Comparison of ENCODE assay signal across 29 mouse cellular contexts in the genomic region with DNA sequence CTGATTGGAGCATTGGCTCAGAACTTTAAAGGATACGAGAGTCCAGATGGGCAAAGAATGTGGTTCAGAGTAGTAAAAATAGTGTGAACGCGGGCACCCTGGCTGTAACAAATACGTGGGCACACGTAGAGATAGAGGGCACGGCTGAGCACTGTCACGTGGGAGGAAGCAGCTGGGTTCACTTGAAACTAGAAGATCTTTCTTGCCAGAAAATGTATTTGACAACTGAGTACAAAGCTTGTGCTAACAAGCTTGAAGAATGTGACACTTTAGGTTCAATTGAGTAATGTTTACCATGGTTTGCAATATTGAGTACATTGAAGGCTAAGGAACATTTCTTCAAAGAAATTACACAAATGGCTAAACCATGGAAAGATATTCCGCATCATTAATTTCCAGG. TPM values are rescaled to one million over a fixed set of nuclear protein-coding genes. Genes with fewer than 3 reads are reported as not detected.
DNase-seq lines count a peak whose midpoint lies in the region; ATAC-seq and TF ChIP-seq lines count a peak whose summit lies in the region.
"Had no signal": no experiment of that assay in that cellular context is flagged by ENCODE, and none has a peak within 500 bp of the region (broad histone marks: within the 10 kb centered on the region; RNA-seq: fewer than 3 reads in every experiment).

No protein-coding gene starts in this region.

- H3K27me3 ChIP-seq in lung, postnatal 0 days (replicated peaks; ENCODE audit: insufficient read depth, low read length), result no peaks in the 10 kb centered on the region
- H3K27me3 ChIP-seq: forebrain, embryonic 13.5 days; heart, embryonic 12.5 days; heart, embryonic 15.5 days had no signal

- TF ChIP-seq EP300 in lung, postnatal 0 days (IDR thresholded peaks at IDR 0.05), result peak; percentile 74

- no peak overlapping the region for H3K9ac ChIP-seq in lung, postnatal 0 days (replicated peaks; ENCODE audit: low read depth)
- H3K9ac ChIP-seq: forebrain, embryonic 13.5 days; heart, embryonic 12.5 days; heart, embryonic 15.5 days; hindbrain, embryonic 14.5 days had no signal

- H3K36me3 ChIP-seq in lung, postnatal 0 days (ENCODE audit: insufficient read depth, low read length), result peaks cover 17% of the 10 kb centered on the region; the same call in 1 of the 2 replicates

- no peak overlapping the region for H3K4me3 ChIP-seq in lung, postnatal 0 days (ENCODE audit: low read depth, low read length)
- H3K4me3 ChIP-seq: forebrain, embryonic 10.5 days; forebrain, embryonic 13.5 days; gastrocnemius, adult 2 months; heart, embryonic 12.5 days; heart, embryonic 15.5 days had no signal

- 0 out of 2 replicates have a peak overlapping the region, but pooled peaks have one; percentile 5 for H3K4me2 ChIP-seq in lung, postnatal 0 days (replicated peaks; ENCODE audit: low read depth, low read length)
- H3K4me2 ChIP-seq: forebrain, embryonic 13.5 days; heart, embryonic 12.5 days; heart, embryonic 15.5 days; hindbrain, embryonic 14.5 days had no signal

- no peak overlapping the region; the same call in 1 of the 2 replicates for H3K27ac ChIP-seq in lung, postnatal 0 days (ENCODE audit: low read length)
- H3K27ac ChIP-seq: forebrain, embryonic 10.5 days; forebrain, embryonic 13.5 days; gastrocnemius, adult 2 months; heart, embryonic 15.5 days; hindbrain, embryonic 14.5 days; hindbrain, postnatal 0 days had no signal

- no peaks in the 10 kb centered on the region for H3K4me1 ChIP-seq in lung, postnatal 0 days (ENCODE audit: insufficient read depth, low read depth, low read length)
- H3K4me1 ChIP-seq: forebrain, embryonic 10.5 days; forebrain, embryonic 13.5 days; heart, embryonic 15.5 days had no signal

- no peak for TF ChIP-seq CTCF in lung, postnatal 0 days (IDR thresholded peaks at IDR 0.05)

- no peaks in the 10 kb centered on the region for H3K9me3 ChIP-seq in lung, postnatal 0 days (ENCODE audit: low read length)
- H3K9me3 ChIP-seq: forebrain, embryonic 10.5 days; forebrain, embryonic 13.5 days; heart, embryonic 12.5 days; heart, embryonic 15.5 days had no signal

- peak; percentile 91 for ATAC-seq in lung, postnatal 0 days
- ATAC-seq: CD4-positive, CD25-positive, alpha-beta regulatory T cell, adult 4 months; forebrain, embryonic 13.5 days; forebrain, embryonic 16.5 days; hindbrain, postnatal 0 days had no signal

- peak; percentile 49 for DNase-seq in layer of hippocampus, adult 9-11 months
- no peak for DNase-seq in layer of hippocampus, postnatal 25 days (ENCODE audit: extremely low spot score in 1 of 2, low spot score in 1 of 2)
- DNase-seq in lung, postnatal 0 days (ENCODE audit: low spot score), result peak; percentile 82
- no peak for DNase-seq in lung, postnatal 10 days
- peak; percentile 35 for DNase-seq in lung, postnatal 36 days
- no peak for DNase-seq in cerebellum, postnatal 4 days (ENCODE audit: low spot score in 2 of 2)
- DNase-seq: adrenal gland, adult 2 months; adrenal gland, postnatal 14 days; cerebellum, adult 11-12 months; cerebellum, adult 8-10 months; cerebellum, postnatal 10 days; cerebellum, postnatal 36 days; gastrocnemius, adult 2 months; gastrocnemius, postnatal 14 days; heart, adult 18-20 months; heart, postnatal 10 days; heart, postnatal 4 days had no signal

- 76% methylated on average over 8 of the region's 8 CpGs for WGBS in lung, postnatal 0 days

RNA-seq across cellular contexts. Expression of a gene that starts 10.9 kb away (rescaled TPM):
- total RNA-seq in layer of hippocampus, postnatal 25 days (2021), result 10 to 100 TPM; 23.2 to 23.9 TPM
- 22.8 and 23.5 TPM in 2 replicates for polyA plus RNA-seq in lung, postnatal 0 days (2015; fragmentation: Nextera tagmentation; extraction: Ambion mirVana)

RNA-seq across cellular contexts. Expression of a gene that starts 10.9 kb away (rescaled TPM):
- total RNA-seq in layer of hippocampus, postnatal 25 days (2021), result 10 to 100 TPM; 41.7 to 44.0 TPM
- 24.3 and 29.3 TPM in 2 replicates for polyA plus RNA-seq in lung, postnatal 0 days (2015; fragmentation: Nextera tagmentation; extraction: Ambion mirVana)

RNA-seq across cellular contexts. Expression of a gene that starts 49.5 kb away (rescaled TPM):
- total RNA-seq in layer of hippocampus, postnatal 25 days (2021), result 1 to 10 TPM; 4.8 to 5.1 TPM
- polyA plus RNA-seq in lung, postnatal 0 days (2015; fragmentation: Nextera tagmentation; extraction: Ambion mirVana), result 6.0 and 6.2 TPM in 2 replicates
- total RNA-seq: gastrocnemius, adult 2 months had no signal
- polyA plus RNA-seq: CD4-positive, CD25-positive, alpha-beta regulatory T cell, adult 4 months had no signal

RNA-seq across cellular contexts. Expression of a gene that starts 55.5 kb away (rescaled TPM):
- under 1 TPM; 0.37 to 0.75 TPM for total RNA-seq in layer of hippocampus, postnatal 25 days (2021)
- 1.1 and 1.5 TPM in 2 replicates for polyA plus RNA-seq in lung, postnatal 0 days (2015; fragmentation: Nextera tagmentation; extraction: Ambion mirVana)
- total RNA-seq: adrenal gland, adult 2 months; adrenal gland, postnatal 14 days; adrenal gland, postnatal 4 days; gastrocnemius, adult 2 months; gastrocnemius, postnatal 14 days; gastrocnemius, postnatal 4 days; heart, adult 18-20 months; heart, postnatal 10 days; heart, postnatal 4 days; MEL had no signal
- polyA plus RNA-seq: adrenal gland, adult 2 months; embryonic facial prominence, embryonic 11.5 days; heart, embryonic 12.5 days had no signal

Comparison
In these comparisons a context has a peak if more than half of its experiments do, and no peak if none do; other contexts are left out.
1. DNase-seq: peak in layer of hippocampus, adult 9-11 months (single experiment), lung, postnatal 0 days (single experiment) and lung, postnatal 36 days (single experiment); none in layer of hippocampus, postnatal 25 days (0 of 2), lung, postnatal 10 days (single experiment) and cerebellum, postnatal 4 days (0 of 2).